Mouse (Mus musculus) 3T3-L1 (cell line): ENCODE measurements around the gene Elf2.
A peak's percentile ranks its signal among the peaks of the same experiment; 100 is the strongest.
"Not testable (repeated sequence)": the region's sequence is repeated elsewhere in the genome, so short reads cannot be mapped to it uniquely, and the experiment has no call there.

Experiments used
- DNase-seq: peaks from one replicate; pipeline ENCODE4 v3.0.0-alpha.2; 2015; ENCODE audit warnings: low read depth, low spot score

The Elf2 gene

DNA sequence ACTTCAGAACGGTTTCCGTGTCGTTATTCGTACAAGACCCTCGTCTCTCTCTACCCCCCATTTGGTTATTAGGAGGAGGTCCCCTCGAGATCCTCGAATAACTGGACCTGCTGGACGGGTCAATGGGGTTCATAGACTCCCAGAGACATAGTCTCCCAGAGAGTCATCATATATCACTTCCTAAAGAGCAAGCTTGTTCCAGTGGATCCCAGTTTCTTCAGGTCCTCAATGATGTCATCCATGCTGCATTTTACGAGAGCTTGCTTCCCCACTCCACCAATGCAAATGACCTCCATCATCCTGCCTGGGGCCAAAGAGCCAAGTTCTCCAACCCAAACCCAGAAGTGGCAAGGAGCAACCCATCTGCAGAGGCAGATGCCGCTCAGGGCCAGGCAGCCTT, 124.1 kb downstream of the Elf2 start:
- DNase-seq = not testable (repeated sequence)

DNA sequence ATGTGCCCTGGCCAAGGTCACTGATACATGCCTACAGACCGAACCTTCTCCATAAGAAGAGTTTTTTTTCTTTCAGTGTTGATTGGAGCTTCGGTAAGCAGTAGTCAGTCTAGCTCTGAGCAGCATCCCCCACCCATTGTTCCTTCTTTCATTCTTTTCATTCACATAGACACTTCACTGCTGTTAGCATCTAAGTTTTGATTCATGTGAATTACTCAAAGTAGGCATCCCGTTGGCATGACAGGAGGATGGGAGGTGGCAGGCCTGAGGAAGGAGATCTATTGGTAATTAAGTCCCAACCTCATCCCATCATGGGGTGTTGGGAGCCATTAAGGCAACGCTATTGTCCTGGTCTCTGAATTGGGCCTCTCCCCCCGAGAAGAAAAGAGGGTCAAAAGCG, 124.8 kb downstream of the Elf2 start:
- DNase-seq = no peak

DNA sequence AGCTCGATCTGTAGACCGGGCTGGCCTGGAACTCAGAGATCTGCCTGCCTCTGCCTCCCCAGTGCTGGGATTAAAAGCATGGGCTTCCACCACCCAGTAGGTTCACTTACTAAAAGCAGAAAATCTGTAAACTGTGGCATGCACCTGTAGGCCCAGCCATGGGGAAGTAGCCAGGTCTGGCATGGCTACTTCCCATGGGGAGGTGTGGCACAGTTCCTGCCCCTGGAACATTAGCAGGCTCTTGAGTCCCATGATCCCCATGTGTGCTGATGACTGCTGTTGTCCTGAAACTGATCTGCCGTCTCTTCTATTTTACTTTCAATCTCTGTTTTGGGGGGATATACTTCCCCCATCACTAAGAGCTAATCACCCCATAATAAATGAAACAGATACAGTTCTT, 127.4 kb downstream of the Elf2 start:
- DNase-seq = no peak

DNA sequence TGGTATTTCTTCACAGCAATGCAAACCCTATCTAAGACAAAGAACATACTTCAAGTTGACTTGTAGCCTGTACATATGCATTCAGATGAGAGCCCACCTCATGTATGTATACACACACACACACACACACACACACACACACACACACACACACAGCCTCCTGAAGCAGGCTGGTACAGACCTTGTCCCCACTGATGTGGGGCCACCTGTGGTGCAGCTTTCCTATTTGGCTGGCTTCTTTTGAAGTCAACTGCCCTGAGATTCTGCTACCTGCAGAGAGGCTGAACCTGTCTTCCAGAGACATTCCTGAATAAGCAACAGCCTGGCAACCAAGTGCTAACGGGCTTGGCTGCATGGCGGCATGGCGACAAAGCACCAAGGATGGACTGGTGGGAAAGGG, 130.0 kb downstream of the Elf2 start:
- DNase-seq = no peak

DNA sequence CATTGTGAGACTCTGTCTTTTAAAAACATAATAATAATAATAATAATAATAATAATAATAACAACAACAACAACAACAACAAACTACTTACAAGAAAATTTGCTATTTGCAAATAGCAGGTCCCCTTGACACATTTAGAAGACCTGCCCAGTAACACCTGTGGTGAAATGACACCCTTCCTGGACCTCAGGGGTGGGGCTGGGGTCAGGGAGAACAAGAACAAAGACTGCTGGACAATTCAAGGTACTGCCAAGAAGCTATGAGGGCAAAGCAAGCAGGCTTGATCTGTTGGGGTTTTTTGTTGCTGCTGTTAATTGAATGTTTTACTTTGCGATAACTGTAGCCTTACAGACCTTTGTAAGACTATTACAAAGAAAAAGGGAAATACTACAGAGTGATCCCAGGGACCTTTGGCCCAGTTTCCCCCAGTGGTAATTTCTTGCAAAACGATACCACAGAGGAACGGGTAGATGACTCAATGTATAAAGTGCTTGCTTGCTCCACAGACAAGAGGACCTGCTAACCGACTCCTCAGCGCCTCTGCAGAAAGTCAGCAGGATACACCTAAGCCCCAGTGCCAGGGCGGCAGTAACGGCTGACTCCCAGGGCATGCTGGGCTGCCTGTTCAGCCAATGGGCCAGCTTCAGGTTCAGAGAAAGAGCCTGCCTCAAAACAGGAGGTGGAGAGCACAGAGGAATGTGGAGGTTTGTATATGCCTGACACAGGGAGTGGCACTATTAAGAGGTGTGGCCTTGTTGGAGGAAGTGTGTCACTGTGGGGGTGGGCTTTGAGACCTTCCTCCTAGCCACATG, 130.8 kb downstream of the Elf2 start:
- DNase-seq = peak; percentile 62

DNA sequence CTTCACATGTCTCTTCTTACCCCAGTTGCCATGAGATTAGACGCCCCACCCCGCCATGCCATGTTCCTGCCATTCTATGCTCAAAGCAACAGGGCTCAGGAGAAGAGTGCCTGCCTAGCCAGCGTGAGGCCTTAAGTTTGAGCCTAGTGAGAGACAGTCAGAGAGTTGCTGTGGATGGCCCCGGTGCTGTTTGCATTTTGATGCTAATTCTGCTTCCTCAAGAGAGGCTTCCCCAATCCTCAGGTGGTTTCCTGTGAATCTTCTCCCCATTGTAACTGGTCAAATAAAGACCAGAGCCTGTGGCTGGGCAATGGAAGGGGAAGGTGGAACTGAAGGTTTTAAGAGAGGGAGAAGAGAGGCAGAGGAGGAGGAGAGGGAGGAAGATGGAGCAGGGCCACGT, 131.8 kb downstream of the Elf2 start:
- DNase-seq = no peak

DNA sequence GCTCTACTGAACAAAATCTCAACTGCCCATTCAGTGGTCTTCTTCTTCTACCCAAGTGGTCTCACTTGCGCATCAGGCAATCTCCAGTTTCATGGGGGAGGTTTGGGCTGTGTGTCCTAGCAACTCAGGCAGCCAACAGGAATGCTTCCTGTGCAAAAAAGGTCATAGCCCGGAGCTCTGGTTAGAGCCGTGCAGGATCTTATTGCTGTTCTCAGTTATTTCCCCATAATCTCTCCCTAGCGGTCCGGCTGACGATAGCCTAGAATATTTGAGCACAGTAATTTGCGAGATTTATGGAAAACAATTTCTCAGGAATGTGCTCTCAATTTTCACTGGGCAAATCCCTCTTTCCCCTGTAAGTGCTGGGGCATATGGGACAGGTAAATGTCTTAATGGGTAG, 133.9 kb downstream of the Elf2 start:
- DNase-seq = no peak

DNA sequence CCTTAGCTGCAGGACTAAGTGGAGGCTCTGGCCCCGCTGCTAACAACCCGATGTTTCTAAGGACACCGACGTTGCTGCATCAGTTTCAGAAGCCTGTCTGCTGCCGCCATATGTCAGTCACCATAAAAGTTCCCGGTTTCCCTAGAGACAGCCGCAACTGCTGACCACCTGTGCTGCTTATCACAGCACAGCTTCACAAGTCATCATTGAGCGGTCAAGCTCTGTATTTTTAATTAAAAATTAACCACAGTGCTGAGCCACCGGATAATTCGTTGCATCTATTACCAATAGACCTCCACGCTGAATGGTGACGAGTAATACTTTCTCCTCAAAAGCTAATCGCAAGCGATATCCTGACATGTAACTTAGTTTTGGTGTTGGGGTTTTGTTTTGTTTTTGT, 135.6 kb downstream of the Elf2 start:
- no peak for DNase-seq

DNA sequence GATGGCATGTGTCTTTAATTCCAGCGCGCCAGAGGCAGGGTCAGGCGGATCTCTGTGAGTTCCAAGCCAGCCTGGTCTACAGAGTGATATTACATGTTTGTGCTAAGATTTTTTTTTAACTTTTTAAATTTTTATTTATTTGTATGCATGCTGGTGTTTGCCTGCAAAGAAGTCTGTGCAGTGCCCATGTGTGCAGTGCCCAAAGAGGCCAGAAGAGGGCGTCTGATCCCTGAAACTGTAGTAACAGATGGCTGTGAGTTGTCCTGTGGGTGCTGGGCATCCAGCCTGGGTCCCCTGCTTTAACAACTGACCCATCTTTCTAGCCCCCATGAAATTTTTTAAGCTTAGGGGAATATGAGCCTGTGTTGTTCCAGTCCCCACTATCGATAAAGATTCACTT, 136.0 kb downstream of the Elf2 start:
- no peak for DNase-seq

DNA sequence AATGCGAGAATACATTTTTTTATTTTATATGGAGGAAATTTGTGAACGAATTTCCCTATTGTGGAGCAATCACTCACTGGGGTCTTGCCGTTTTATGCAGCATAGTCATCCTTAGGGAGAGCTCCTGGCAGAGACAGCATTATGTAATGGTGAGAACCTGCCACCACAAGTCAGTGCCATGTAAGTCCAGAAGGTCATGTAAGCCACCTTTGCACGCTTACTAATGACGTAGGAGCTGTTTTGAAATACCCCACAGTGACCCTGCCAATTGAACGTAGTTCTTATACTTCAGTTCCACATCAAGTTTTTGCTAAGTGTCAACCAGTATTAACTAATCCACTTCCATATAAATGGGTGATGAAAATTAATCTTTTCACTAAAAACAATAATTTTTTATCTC, 136.6 kb downstream of the Elf2 start:
- no peak for DNase-seq
